Mouse (Mus musculus) left cerebral cortex, postnatal 25 days (tissue): ENCODE data around the gene Crlf1. TPM values are rescaled to one million over a fixed set of nuclear protein-coding genes. Genes with fewer than 3 reads are reported as not detected.
A peak's percentile ranks its signal among the peaks of the same experiment; 100 is the strongest.

Source experiments
- DNase-seq, 2 experiments: peaks; one replicate each; pipeline ENCODE4 v3.0.0; 2022; ENCODE audit warnings: low spot score in 2 of 2, mixed read lengths in 1 of 2
- intact Hi-C: fragments of 180-260 bp; cut with DNase I; formaldehyde crosslinking; loops from one replicate; pipeline ENCODE4 v1.15.1; 2025
- total RNA-seq, 2 experiments: library from RNA; stranded (reverse); gene quantifications; 2 replicates each; pipeline ENCODE4 v1.2.3; 2021

Gene Crlf1
- total RNA-seq, 2 experiments from 2014 or later = 2.3 to 3.5 TPM

DNA sequence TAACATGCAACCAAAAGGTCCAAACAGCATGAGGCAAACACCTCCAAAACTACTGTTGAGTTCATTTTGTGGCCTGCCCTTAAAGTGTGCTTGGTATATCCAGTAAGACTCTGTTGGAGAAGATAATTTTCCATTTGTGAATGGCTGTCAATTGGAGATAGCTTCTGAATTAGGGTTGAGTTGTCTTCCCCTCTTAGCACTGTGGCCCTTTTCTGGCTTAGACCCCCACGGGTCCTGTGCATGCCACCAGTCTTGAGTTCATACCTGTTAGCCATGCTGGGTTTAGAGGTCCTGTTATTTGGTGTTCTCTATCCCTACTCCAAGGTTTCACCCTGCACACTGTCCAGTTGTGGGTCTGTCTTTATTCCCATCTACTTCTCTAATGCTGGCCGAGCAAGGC lies 18.8 kb downstream of the Crlf1 start:
- intact Hi-C loops = no loop called here
- DNase-seq = no peak

DNA sequence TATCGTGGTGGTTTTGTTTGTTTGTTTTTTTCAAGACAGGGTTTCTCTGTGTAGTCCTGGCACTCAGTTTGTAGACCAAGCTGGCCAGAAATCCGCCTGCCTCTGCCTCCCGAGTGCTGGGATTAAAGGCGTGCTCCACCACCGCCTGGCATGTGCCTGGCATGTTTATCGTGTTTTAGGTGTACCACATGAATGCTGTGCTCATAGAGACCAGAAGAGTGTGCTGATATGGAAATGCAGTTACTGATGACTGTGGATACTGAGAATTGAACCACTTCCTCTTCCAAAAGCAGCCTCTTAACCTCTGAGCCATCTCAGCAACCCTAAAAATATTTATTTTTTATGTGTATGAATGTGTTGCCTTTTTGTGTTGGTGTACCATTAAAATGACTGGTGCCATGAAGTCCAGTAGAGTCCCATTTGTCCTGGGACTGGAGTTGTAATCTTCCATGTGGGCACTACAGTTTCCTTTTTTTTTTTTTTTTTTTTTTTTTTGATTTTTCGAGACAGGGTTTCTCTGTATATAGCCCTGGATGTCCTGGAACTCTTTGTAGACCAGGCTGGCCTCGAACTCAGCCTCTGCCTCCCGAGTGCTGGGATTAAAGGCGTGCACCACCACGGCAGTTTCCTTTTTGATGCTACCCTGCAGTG lies 19.4 kb downstream of the Crlf1 start:
- no peak for DNase-seq
- intact Hi-C loops = no loop called here

DNA sequence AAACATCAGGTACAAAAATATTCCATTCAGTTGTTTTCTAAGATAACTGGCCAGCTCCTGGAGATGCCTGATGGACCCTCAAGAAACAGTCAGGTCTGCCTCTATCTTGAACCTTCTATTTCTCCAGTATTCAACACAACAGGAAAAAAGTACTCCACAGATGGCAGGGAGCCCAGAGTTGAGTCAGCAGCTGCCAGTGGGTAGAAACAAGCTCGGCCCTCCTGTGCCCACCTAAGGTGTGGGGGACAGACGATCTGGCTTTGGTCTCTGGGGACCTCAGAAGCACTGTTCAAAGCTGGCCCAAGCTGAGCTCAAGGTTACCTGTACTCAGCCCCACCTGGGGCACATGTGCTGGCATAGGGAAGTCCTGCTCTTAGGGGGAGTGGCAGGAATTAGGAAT lies 20.5 kb downstream of the Crlf1 start:
- intact Hi-C loops = no loop called here
- DNase-seq = peak in 1 of 2 experiments; percentile 89

DNA sequence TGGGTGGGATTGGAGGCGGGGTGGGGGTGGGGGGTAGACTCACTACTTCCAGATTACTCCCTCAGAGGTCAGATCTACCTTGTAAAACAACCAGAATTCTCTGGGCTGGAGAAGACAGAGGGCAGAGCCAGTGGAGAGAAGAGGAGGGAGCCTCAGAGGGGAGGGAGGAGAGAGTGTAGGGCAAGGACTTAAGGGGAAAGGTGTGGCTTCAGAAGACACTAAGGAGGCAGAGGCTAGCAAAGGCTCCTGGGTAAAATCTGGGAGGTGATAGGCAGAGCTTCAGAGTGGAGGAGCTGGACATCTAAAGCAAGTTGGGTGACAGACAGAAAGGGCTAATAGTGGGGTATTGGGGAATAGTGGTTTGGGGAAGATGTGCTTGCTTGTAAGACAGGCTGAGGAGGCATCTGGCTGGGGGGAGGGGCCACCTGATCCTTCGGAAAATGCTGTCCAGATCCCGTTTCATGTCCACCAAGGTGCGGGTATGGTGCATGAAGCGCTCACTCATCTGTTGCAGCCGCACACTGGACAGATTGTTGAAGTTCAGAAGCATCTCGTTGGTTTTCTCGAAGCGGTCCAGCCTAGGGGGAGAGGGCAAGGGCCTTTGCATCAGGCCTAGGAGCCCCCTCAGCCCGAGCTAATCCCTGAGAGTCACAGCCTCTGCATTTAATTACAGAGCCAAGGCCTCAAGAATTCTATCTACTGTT lies 25.1 kb downstream of the Crlf1 start:
- DNase-seq = no peak
- intact Hi-C loops = no loop called here

DNA sequence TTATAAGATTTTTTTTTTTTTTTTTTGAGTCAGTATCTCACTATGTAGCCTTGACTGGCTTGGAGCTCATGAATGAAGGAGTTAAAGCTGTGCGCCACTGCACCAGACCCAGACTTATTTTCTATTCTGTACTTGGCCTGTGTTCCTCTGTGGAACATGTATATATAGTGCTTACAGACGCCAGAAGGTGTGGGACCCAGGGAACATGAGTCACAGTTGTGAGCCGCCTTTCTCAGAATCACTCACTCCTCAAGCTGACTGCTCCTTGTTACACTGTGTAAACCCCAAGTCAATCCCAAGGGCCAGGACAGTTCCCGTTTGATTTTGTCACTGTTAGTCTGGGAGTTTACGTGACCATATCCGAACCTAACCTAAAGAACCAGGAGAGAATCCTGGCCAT lies 26.1 kb downstream of the Crlf1 start:
- intact Hi-C loops = no loop called here
- peak in 1 of 2 experiments; percentile 75 for DNase-seq

DNA sequence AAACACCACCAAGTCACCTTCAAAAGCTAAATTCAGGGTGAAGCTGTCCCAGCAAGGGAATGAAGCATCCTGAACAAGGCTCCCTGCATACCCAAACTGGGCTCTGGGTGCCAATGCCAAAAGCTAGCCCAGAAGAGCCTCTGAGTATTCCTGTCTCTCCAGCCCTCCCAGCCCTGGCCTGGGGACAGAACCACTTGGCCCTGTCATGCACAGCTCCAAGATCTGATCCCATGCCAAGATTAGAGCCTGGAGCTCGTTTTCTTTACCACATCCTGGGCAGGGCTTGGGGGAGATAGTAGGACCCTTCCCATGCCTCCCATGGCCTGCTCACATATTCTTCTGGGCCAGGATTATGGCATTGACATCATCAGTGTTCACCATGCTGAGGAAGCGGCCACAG lies 26.6 kb downstream of the Crlf1 start:
- intact Hi-C loops = no loop called here
- no peak for DNase-seq

DNA sequence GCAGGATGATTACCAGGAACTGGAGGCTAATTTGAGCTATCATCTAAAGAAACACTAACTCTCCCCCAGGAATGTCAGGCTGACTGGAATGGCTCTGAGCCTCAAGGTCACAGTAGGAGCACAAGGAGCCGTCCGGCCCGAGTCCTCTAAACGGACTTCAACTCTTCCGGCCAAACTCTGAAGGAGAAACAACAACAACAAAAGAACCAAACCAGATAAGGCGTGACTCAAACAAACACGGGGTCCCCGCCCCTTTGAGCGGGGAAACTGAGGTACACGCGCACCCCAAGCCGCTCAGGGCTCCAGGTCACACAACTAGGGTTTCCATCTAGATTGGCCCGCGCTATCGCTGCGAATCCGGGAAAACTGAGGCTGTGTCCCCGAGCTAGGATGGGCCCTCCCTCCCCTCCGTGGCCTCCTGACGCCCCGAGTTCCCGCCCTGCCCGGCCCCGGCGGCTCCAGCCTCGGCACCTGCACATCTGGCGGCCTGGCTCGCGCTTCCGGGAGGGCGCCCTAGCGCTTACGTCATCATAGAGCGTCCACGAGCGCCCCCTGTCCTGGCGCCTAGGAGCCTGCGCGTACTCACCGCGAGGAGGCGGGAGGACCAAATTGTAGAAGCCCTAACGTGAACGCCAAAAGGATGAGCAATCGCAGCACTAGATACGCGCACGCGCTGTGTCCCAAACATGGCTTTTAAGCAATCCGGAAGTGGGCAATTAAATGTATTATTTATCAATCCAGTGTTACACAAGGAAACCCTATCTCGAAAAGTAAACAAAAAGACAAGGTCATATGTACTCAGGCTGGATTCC lies 29.8 kb downstream of the Crlf1 start:
- peak; percentile 97 to 98 for DNase-seq
- intact Hi-C loops = no loop called here

DNA sequence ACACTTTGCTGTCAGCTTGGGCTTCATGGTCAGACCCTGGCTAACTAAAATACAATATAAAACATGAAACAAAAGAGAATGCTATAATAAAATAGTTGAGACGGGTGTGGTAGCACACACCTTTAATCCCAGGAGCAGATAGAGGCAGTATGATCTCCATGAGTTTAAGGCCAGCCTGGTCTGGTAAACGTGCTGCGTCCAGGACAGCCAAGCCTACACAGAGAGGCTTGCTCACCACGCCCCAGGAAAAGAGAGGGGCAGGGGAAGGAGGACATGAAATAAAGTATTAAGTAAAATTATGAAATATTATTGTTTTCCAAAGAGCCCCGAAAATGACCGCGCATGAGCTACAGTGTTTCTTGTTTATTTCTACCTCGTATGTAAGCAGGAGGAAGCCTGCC lies 34.2 kb downstream of the Crlf1 start:
- no peak for DNase-seq
- intact Hi-C loops = no loop called here

DNA sequence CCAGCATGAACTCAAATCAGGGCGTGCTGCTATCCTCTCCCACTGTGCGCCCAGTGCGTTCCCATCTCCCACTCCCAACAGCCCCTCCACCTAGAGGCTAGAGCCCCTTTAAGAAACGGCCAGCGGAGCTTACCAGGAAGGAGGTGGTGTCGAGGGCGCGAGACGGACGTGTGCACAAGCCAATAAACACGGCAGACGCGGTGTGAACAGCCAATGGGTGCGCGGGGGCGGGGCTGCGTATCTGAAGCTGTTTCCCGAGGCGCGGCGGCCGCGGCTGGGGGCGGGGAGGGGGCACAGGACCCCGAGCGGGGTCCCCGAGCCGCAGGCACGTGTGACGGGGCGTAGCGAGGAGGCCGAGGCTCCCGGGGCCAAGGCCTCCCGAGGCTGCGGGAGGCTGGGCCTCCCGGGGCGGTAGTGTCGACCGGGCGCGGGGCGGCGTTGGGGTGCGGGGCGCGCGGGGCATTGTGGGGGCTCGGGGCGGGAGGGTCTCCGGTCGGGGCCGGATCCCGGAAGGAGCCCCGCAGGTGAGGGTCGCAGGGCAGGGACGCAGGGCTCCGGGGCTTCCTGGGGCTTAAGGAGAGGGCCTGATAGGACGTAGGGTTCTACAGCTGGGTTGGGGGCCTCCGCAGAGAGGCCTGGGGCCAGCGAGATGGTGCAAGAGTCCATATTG lies 34.7 kb downstream of the Crlf1 start, which contains the start of the genes Fkbp8 and Kxd1:
Fkbp8 (plus strand) TSS at position 213 of the 670 bp plus-strand sequence.
Kxd1 (minus strand) TSS at position 445 of the 670 bp plus-strand sequence.
- intact Hi-C loops = no loop called here
- DNase-seq = peak; percentile 99 to 100

DNA sequence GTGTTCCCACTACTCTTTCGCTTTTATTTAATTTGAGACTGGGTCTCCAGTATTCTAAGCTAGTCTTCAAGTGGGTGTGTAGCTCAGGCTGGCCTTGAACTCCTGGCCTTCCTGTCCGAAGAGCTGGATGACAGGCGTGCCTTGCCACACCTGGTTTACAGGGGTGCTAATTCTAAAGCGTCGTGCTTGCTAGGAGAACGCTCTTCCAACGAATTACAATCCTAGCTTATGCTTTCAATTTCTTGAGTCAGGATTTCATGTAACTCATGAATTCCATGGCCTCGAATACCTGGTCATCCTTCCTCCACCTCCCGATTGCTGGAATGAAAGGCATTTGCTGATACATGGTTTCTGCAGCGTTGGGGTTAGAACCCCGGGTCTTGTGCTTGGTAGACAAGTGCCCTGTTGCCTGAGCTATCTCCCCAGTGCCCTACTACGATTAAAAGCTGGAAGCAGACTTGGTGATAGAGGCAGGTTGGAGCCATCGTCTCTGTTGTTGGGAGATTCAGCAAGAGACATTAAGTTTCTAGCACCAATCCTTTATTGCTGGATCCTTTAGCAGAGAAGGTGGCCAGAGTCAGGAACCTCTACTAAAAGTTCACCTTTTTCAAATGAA lies 35.3 kb downstream of the Crlf1 start:
- intact Hi-C loops = no loop called here

DNA sequence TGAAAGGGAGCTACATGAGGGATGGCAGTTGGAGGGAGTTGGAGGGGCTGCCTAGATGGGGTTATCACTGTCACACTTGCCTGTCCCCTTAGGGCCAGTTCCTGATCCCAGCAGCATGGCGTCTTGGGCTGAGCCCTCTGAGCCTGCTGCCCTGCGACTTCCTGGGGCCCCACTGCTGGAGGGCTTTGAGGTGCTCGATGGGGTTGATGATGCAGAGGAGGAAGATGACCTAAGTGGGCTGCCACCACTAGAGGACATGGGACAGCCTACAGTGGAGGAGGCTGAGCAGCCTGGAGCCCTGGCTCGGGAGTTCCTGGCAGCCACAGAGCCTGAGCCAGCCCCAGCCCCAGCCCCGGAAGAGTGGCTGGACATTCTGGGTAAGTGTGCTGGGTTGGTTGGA lies 36.3 kb downstream of the Crlf1 start:
- DNase-seq = no peak

More for the DNA sequence above, 35.3 kb downstream of the Crlf1 start:
- no peak for DNase-seq

DNA sequence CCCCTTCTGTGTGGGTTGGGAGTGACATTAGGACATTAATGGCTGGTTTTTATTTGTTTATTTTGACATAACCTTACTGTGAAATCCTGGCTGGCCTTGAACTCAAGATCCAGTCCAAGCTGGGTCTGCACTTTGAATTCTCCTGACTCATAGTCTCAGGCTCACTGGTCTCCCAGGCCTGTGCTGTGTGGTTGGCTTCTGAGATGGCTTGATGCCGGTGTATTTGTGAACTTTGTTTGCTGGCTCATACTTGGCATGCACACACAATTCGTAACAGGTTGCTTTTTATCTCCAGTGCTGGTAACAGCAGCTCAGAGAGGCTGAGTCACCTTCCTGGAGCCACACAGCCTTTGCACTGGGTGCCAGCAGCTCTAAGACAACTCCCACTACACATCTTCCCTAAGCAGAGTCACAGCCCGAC lies 36.8 kb downstream of the Crlf1 start:
- peak in 1 of 2 experiments; percentile 60 for DNase-seq
- intact Hi-C loops = no loop called here

More for the DNA sequence above, 36.3 kb downstream of the Crlf1 start:
- intact Hi-C loops = no loop called here

DNA sequence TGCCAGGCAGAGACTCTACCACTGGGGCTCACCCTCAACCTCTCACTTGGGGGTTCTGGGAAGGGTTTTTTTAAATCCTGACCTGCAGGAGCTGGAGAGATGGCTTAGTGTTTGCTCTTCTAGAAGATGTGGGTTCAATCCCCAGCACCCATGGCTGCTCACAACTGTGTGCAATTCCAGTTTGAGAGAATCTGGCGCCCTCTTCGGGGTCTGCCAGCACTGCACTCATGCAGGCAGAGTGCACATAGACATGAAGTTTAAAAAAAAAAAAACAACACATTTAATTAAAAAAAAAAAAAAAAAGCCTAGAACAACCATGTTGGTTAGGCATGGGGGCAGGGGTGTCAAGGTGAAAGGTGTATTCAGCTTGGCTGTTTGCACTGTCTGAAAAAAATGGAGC lies 37.4 kb downstream of the Crlf1 start:
- no peak for DNase-seq
- intact Hi-C loops = no loop called here

DNA sequence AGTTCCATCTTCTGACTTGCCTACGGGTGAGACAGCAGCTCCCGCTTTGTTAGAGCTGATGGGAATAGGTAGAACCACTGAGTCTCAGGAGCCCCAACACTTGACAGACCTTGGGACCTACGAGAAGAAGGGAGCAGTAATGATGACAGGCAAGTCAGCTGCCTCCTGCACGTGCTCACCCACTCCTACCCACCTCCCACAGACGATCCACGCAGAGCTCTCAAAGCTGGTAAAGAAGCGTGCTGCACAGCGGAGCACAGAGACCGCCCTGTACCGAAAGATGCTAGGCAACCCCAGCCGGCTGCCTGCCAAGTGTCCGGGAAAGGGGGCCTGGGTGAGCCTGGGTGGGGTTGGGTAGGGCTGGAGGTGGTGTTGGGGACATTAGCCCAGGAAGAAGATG lies 41.3 kb downstream of the Crlf1 start:
- intact Hi-C loops = no loop called here

DNA sequence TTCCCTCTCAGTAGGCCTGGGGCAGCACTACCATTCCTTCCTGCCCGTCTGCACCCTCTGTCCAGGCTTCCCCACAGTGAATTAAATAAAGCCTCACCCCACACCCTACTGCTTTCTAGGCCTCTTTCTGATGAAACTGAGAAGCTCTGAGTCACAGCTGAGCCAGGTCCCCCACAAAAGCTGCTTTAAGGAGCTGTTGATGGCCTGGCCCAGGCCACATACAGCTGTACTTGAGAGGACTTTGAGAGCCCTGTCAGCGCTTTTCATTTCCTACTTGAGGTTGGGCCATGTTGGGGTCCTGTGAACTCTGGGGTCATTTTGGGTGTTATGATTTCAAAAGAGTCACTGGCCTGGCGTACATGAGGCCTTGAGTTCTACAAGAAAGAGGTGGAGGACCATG lies 42.3 kb downstream of the Crlf1 start:
- intact Hi-C loops = no loop called here
- peak in 1 of 2 experiments; percentile 53 for DNase-seq

More for the DNA sequence above, 41.3 kb downstream of the Crlf1 start:
- DNase-seq = peak in 1 of 2 experiments; percentile 49

DNA sequence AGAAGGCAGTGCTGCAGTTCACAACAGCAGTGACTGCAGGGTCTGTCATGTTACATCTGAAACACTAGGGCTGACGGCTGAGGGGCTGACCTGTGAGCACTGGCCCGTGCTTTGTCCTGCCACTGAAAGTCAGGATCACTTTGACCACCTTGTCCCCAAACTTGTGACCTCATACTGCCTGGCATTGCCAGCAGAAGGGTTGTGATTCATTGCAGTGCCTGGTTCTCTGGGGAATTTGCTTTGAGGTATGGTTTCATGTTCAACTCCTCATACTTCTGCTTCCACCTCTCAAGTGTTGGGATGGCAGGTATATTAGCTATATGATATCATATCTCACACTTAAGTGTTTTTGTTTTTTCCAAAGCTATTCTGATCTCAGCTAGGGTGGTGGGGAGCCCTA lies 42.7 kb downstream of the Crlf1 start:
- DNase-seq = no peak
- intact Hi-C loops = no loop called here

DNA sequence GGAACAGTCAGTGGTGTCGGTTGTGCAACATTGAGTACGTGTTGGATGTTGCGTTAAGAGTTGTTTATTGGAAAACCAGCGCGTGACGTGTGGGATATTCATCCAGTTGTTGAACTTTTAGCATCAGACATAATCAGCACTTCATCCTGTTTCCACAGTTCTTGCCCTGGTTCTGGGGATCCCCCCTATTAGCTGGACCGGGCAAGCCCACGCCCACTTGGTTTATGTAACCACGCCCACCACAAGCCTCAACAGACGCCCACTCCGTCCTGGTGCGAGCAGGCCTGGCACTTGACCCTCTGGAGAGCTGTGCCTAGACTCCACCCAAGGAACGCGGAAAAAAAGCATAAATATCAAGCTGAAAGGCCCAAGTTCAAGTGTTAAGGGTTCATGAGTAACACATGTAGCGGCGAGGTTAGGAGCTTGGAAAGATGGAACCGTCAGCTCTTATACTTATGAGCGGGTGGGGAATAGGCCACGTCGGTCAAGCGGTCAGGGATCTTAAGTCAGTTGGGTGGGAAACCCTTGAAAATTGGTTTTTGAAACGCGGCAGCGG lies 45.1 kb downstream of the Crlf1 start:
- no peak for DNase-seq
- intact Hi-C loops = no loop called here

DNA sequence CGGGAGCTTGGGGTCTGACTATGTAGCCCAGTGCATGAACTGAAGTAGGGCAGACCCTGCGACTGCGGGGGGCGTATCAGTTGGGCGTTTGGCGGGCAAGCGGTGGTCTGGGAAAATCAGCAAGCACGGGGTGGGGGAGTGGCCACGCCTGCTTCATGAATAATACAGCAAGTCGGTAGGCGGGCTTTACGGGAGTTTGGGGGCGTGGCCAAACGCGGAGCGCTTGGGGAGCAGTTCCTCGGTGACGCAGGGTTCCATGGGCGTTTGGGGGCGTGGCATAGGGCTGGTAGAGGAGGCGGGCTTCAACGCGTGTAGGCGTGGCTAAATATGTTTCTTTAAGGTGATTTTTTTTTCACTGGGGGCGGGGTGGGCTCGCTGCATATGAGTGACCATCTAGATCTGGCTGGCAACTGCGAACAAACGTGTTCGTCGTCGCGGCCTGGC lies 45.7 kb downstream of the Crlf1 start:
- intact Hi-C loops = no loop called here

More for the DNA sequence above, 45.7 kb downstream of the Crlf1 start:
- peak; percentile 99 to 100 for DNase-seq
